Mouse (Mus musculus) limb, embryonic 11.5 days (tissue): ENCODE results near the gene Fry. TPM values are rescaled to one million over a fixed set of nuclear protein-coding genes. Genes with fewer than 3 reads are reported as not detected.

ENCODE experiments used
- ATAC-seq: fragments of 200-750 bp; cut with Nextera tagmentation; 2 replicates; pipeline ENCODE4 v1.8.0; 2017; ENCODE audit warnings: low read depth; ENCODE audit not compliant: insufficient number of reproducible peaks, low FRiP score, low TSS enrichment
- DNase-seq: peaks from one replicate; pipeline ENCODE4 v3.0.0-alpha.2; 2015; ENCODE audit warnings: low spot score
- H3K27ac ChIP-seq: fragments of 300-500 bp; sonication (generic); replicated peaks from 2 replicates; pipeline ENCODE4 v1.5.1; 2014; ENCODE audit warnings: low read depth, mild to moderate bottlenecking, low read length
- H3K27me3 ChIP-seq: fragments of 300-500 bp; sonication (generic); 2 replicates; pipeline ENCODE4 v1.6.1; 2014; ENCODE audit warnings: mild to moderate bottlenecking, low read length, mixed read lengths; ENCODE audit not compliant: control insufficient read depth, insufficient read depth
- H3K36me3 ChIP-seq: fragments of 300-500 bp; sonication (generic); 2 replicates; pipeline ENCODE4 v1.6.1; 2014; ENCODE audit warnings: mild to moderate bottlenecking, low read length, moderate library complexity, mixed read lengths; ENCODE audit not compliant: control insufficient read depth, insufficient read depth
- H3K4me1 ChIP-seq: fragments of 300-500 bp; sonication (generic); 2 replicates; pipeline ENCODE4 v1.6.1; 2014; ENCODE audit warnings: low read length, mixed read lengths; ENCODE audit not compliant: control insufficient read depth, insufficient read depth
- H3K4me2 ChIP-seq: fragments of 300-500 bp; sonication (generic); 2 replicates; pipeline ENCODE4 v1.6.1; 2014; ENCODE audit warnings: low read depth, mild to moderate bottlenecking, moderate library complexity; ENCODE audit not compliant: severe bottlenecking
- H3K4me3 ChIP-seq: fragments of 300-500 bp; sonication (generic); 2 replicates; pipeline ENCODE4 v1.5.1; 2014; ENCODE audit warnings: low read depth, low read length
- H3K9ac ChIP-seq: fragments of 300-500 bp; sonication (generic); 2 replicates; pipeline ENCODE4 v1.6.1; 2014; ENCODE audit warnings: mild to moderate bottlenecking, low read length
- H3K9me3 ChIP-seq: fragments of 300-500 bp; sonication (generic); 2 replicates; pipeline ENCODE4 v1.6.1; 2016; ENCODE audit warnings: low read length; ENCODE audit not compliant: control insufficient read depth
- WGBS: fragments of 180-500 bp; shearing (Covaris S2); extraction: QIAGEN DNeasy Blood & Tissue Kit; methylation state at CpG from one replicate; pipeline ENCODE4 v1.1.7; 2014; 5-methylcytosine and 5-hydroxymethylcytosine counted together
- polyA plus RNA-seq: library from polyadenylated mRNA; unstranded; fragments of >200 nt; fragmentation: Nextera tagmentation; extraction: Ambion mirVana; gene quantifications from 2 replicates; pipeline ENCODE4 v1.2.1, GENCODE M21; 2014

Gene Fry
- polyA plus RNA-seq, 1 experiment from 2014 or later: 5.2 TPM

GRCm38 (mm10) chr5:150451281-150452003 is 333.0 kb downstream of the Fry start:
- no peak overlapping the region for H3K4me2 ChIP-seq
- H3K9me3 ChIP-seq: no peaks in the 10 kb centered on the region; the same call in 1 of the 2 replicates
- H3K9ac ChIP-seq: no peak overlapping the region
- no peaks in the 10 kb centered on the region for H3K27me3 ChIP-seq
- 83% methylated on average over 9 of the region's 9 CpGs for WGBS
- ATAC-seq: no peak
- no peak overlapping the region for H3K4me3 ChIP-seq
- DNase-seq: no peak
- no peaks in the 10 kb centered on the region for H3K36me3 ChIP-seq
- H3K27ac ChIP-seq: no peak overlapping the region
- no peaks in the 10 kb centered on the region for H3K4me1 ChIP-seq

DNA sequence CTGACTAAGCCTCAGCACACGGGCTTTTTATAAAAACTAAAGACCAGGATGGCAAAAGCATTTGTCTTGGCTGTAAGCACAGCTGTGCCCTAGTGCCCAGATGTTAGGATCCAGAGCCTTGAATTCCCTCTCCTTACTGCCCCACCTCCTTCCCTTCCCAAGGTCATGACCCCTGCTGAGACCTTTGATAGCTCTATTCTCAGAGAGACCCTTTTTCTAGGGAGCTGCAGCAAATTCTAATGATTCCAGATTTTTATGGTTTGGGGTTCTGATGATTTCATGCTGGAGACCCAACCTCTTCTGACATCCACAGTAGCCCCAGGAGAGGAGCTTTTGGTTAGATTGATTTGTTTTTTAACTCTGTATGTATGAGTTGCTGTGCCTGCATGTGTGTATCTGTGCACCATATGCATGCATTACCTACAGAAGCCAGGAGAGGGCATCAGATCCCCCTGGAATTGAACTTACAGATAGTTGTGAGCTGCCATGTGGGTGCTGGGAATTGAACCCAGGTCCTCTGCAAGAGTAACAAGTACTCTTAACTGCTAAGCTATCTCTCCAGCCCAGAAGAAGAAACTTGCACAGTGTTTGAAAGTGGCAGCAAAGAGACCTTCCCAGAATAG is 333.7 kb downstream of the Fry start:
- no peaks in the 10 kb centered on the region for H3K4me1 ChIP-seq
- H3K9ac ChIP-seq: no peak overlapping the region
- H3K9me3 ChIP-seq: no peaks in the 10 kb centered on the region; the same call in 1 of the 2 replicates
- 30% methylated on average over 1 of the region's 1 CpGs for WGBS
- H3K27ac ChIP-seq: no peak overlapping the region
- no peaks in the 10 kb centered on the region for H3K36me3 ChIP-seq
- no peak overlapping the region for H3K4me2 ChIP-seq
- H3K4me3 ChIP-seq: no peak overlapping the region
- ATAC-seq (no peak), DNase-seq (no peak)
- no peaks in the 10 kb centered on the region for H3K27me3 ChIP-seq

- no peak overlapping the region for H3K4me2 ChIP-seq
- no peak overlapping the region for H3K27ac ChIP-seq
- no peak overlapping the region for H3K4me3 ChIP-seq
- ATAC-seq: no peak
- H3K36me3 ChIP-seq: no peaks in the 10 kb centered on the region
- H3K4me1 ChIP-seq: no peaks in the 10 kb centered on the region
- H3K9ac ChIP-seq: no peak overlapping the region
- H3K27me3 ChIP-seq: no peaks in the 10 kb centered on the region
- no peaks in the 10 kb centered on the region; the same call in 1 of the 2 replicates for H3K9me3 ChIP-seq
- DNase-seq: no peak
Observed at GRCm38 (mm10) chr5:150452671-150453070, 334.2 kb downstream of the Fry start.

DNA sequence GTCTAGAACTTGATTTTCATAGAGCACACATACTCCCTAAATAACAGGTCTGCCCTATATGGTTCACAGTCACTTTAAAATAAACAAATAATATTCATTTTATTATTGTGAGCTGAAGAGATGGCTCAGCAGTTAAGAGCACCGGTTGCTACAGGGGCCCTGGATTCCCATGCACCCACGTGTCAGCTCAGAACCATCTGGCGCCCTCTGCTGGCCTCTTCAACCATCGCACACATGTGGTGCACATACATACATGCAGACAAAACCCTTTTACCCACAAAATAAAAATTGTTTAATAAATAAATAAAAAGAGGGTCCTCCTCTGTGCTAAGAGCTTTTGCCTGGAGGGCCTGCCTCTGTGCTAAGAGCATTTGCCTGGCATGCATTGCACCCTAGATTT is 335.0 kb downstream of the Fry start:
- Histone ChIP-seq H3K9me3 (no peaks in the 10 kb centered on the region; the same call in 1 of the 2 replicates), H3K36me3 (no peaks in the 10 kb centered on the region), H3K9ac (no peak overlapping the region), H3K4me1 (no peaks in the 10 kb centered on the region), H3K27ac (no peak overlapping the region), H3K4me3 (no peak overlapping the region), H3K27me3 (no peaks in the 10 kb centered on the region), H3K4me2 (no peak overlapping the region)
- DNase-seq: no peak
- WGBS: 82% methylated on average over 4 of the region's 4 CpGs
- ATAC-seq: no peak

- H3K27ac ChIP-seq: 0 out of 2 replicates have a peak overlapping the region, but pooled peaks have one; percentile 10
- no peak overlapping the region for H3K4me2 ChIP-seq
- no peak overlapping the region for H3K4me3 ChIP-seq
- no peaks in the 10 kb centered on the region for H3K36me3 ChIP-seq
- 86% methylated on average over 17 of the region's 17 CpGs for WGBS
- H3K9me3 ChIP-seq: no peaks in the 10 kb centered on the region; the same call in 1 of the 2 replicates
- ATAC-seq (no peak), DNase-seq (no peak)
- H3K9ac ChIP-seq: no peak overlapping the region
- no peaks in the 10 kb centered on the region for H3K27me3 ChIP-seq
- H3K4me1 ChIP-seq: no peaks in the 10 kb centered on the region
Observed at GRCm38 (mm10) chr5:150457165-150457903, 338.9 kb downstream of the Fry start.

DNA sequence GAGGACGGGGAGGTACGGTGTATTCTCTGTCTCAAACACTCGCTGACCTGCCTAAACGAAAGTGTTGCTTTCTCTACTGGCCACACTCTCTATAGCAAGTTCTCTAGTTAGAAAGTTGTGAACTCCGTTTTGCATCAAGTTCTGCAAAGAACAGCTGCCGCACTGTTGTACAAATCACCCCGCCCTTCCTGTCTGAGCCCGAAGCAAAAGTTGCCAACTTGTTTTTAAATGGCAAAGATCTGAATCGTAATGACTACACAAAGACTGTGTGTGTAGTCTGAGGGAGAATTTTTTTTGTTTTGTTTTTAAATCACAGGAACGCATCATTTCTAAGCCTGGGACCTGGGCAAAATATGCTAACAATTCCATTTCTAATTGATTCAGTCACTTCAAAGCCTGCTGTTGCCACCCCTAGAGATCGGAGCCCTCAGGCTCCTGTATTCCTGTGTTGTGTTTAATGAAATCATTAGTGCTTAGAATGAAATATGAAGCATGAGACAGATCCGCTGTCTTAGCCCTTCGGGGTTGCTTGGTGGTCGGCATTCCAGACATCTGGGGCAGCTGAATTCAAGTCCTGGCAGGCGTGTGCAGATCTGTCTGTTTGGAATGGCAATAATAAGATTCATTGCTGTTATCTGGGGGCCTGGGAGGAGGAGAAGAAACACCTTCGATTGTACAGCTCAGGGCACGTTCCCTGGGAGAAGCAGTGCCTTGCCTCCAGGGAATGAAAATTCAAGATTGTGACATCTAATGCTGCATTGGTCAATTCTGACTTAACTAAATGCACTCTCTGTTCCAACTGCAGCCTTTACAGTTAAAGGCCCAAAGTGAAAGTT is 339.7 kb downstream of the Fry start:
- Histone ChIP-seq H3K36me3 (no peaks in the 10 kb centered on the region), H3K27ac (0 out of 2 replicates have a peak overlapping the region, but pooled peaks have one; percentile 10), H3K27me3 (no peaks in the 10 kb centered on the region), H3K4me2 (no peak overlapping the region), H3K9ac (no peak overlapping the region; the same call in 1 of the 2 replicates), H3K4me3 (no peak overlapping the region), H3K9me3 (no peaks in the 10 kb centered on the region; the same call in 1 of the 2 replicates), H3K4me1 (no peaks in the 10 kb centered on the region)
- WGBS: 45% methylated on average over 17 of the region's 17 CpGs
- DNase-seq: peak; percentile 35
- ATAC-seq: no peak

DNA sequence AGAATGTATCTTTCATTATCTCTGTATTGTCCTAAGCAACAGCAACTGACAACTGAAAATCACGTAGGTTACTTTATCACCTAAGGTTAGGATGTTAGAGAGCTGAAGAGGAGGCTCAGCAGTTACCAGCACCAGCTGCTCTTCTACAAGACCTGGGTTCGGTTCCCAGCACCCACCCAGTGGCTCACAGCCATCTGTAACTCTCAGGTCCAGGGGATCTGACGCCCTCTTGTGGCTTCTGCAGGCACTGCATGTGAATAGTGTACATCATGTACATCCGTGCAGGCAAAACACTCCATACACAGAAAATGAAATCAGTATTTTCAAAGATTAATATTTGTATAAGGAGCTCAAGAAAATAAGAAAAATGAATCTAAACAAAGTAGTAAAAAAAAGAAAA is 341.4 kb downstream of the Fry start:
- H3K27ac ChIP-seq: no peak overlapping the region
- no peak for DNase-seq
- H3K4me1 ChIP-seq: no peaks in the 10 kb centered on the region
- H3K4me2 ChIP-seq: no peak overlapping the region
- H3K9ac ChIP-seq: no peak overlapping the region
- ATAC-seq: no peak
- H3K4me3 ChIP-seq: no peak overlapping the region
- H3K36me3 ChIP-seq: no peaks in the 10 kb centered on the region
- no peaks in the 10 kb centered on the region for H3K27me3 ChIP-seq
- WGBS: 83% methylated on average over 4 of the region's 4 CpGs
- no peaks in the 10 kb centered on the region for H3K9me3 ChIP-seq

GRCm38 (mm10) chr5:150464721-150465120 is 346.3 kb downstream of the Fry start:
- H3K9me3 ChIP-seq: no peaks in the 10 kb centered on the region
- no peak overlapping the region for H3K4me3 ChIP-seq
- H3K9ac ChIP-seq: no peak overlapping the region
- H3K27me3 ChIP-seq: no peaks in the 10 kb centered on the region
- H3K4me2 ChIP-seq: no peak overlapping the region
- 66% methylated on average over 3 of the region's 3 CpGs for WGBS
- ATAC-seq: no peak
- no peak for DNase-seq
- no peaks in the 10 kb centered on the region for H3K36me3 ChIP-seq
- no peak overlapping the region for H3K27ac ChIP-seq
- H3K4me1 ChIP-seq: no peaks in the 10 kb centered on the region
